Mouse (Mus musculus) brain, embryonic 14.5 days (tissue): Measurements from ENCODE around the gene Hhat.

Experiments used
- CTCF ChIP-seq: fragments of 200-500 bp; IDR thresholded peaks from 2 replicates; pipeline ENCODE4 v1.5.1; 2012; ENCODE audit warnings: inconsistent platforms, mild to moderate bottlenecking, moderate library complexity, borderline replicate concordance; ENCODE audit not compliant: insufficient read depth, insufficient read length; ENCODE audit errors: extremely low read depth
- POLR2A ChIP-seq: fragments of 200-500 bp; IDR thresholded peaks from 2 replicates; pipeline ENCODE4 v1.6.1; 2012; ENCODE audit warnings: mild to moderate bottlenecking, inconsistent platforms, borderline replicate concordance; ENCODE audit not compliant: poor library complexity, insufficient read depth, insufficient read length, severe bottlenecking; ENCODE audit errors: extremely low read depth

- no peak for TF ChIP-seq POLR2A
- no peak for TF ChIP-seq CTCF
Observed at GRCm38 (mm10) chr1:192559341-192559740, 211.7 kb downstream of the Hhat start.
